Mouse (Mus musculus) embryonic facial prominence, embryonic 11.5 days (tissue): ENCODE measurements at regions not wholly inside any gene's neighbourhood (a gene's known extent, or its start where the extent isn't known, plus 50 kb on each side); places are given as distances from the start of the nearest gene placed in this dataset.
A peak's percentile ranks its signal among the peaks of the same experiment; 100 is the strongest.

Source experiments
- ATAC-seq: fragments of 200-750 bp; cut with Nextera tagmentation; replicated peaks from 2 replicates; pipeline ENCODE4 v1.8.0; 2017; ENCODE audit warnings: low read depth; ENCODE audit not compliant: insufficient number of reproducible peaks, low FRiP score, low TSS enrichment
- DNase-seq: peaks from one replicate; pipeline ENCODE4 v3.0.0-alpha.2; 2015; ENCODE audit warnings: low spot score
- H3K27ac ChIP-seq: fragments of 300-500 bp; sonication (generic); replicated peaks from 2 replicates; pipeline ENCODE4 v1.5.1; 2014; ENCODE audit warnings: mild to moderate bottlenecking, low read depth, low read length, control low read depth
- H3K27me3 ChIP-seq: fragments of 300-500 bp; sonication (generic); 2 replicates; pipeline ENCODE4 v1.6.1; 2014; ENCODE audit warnings: mild to moderate bottlenecking, low read length, moderate library complexity, mixed read lengths; ENCODE audit not compliant: control insufficient read depth, insufficient read depth
- H3K36me3 ChIP-seq: fragments of 300-500 bp; sonication (generic); replicated peaks from 2 replicates; pipeline ENCODE4 v1.6.1; 2014; ENCODE audit warnings: low read depth, mild to moderate bottlenecking, low read length, moderate library complexity, mixed read lengths; ENCODE audit not compliant: control insufficient read depth, insufficient read depth
- H3K4me1 ChIP-seq: fragments of 300-500 bp; sonication (generic); 2 replicates; pipeline ENCODE4 v1.6.1; 2014; ENCODE audit warnings: low read length, mixed read lengths; ENCODE audit not compliant: control insufficient read depth, insufficient read depth
- H3K4me2 ChIP-seq: fragments of 300-500 bp; sonication (generic); 2 replicates; pipeline ENCODE4 v1.6.1; 2014; ENCODE audit warnings: low read depth, mild to moderate bottlenecking, control low read depth, low read length, moderate library complexity
- H3K4me3 ChIP-seq: fragments of 300-500 bp; sonication (generic); 2 replicates; pipeline ENCODE4 v1.5.1; 2014; ENCODE audit warnings: low read depth, low read length, control low read depth
- H3K9ac ChIP-seq: fragments of 300-500 bp; sonication (generic); replicated peaks from 2 replicates; pipeline ENCODE4 v1.6.1; 2014; ENCODE audit warnings: mild to moderate bottlenecking, control low read depth, low read length
- H3K9me3 ChIP-seq: fragments of 300-500 bp; sonication (generic); replicated peaks from 2 replicates; pipeline ENCODE4 v1.6.1; 2016; ENCODE audit warnings: mild to moderate bottlenecking, low read length, inconsistent platforms, mixed read lengths; ENCODE audit not compliant: control insufficient read depth
- WGBS: fragments of 180-500 bp; shearing (Covaris S2); extraction: QIAGEN DNeasy Blood & Tissue Kit; methylation state at CpG from one replicate; pipeline ENCODE4 v1.1.7; 2014; 5-methylcytosine and 5-hydroxymethylcytosine counted together

- ATAC-seq, result no peak
- 84% methylated on average over 5 of the region's 5 CpGs for WGBS
- DNase-seq, result no peak
- Histone ChIP-seq H3K27me3 (no peaks in the 10 kb centered on the region), H3K4me1 (no peaks in the 10 kb centered on the region), H3K27ac (no peak overlapping the region), H3K9ac (no peak overlapping the region), H3K9me3 (no peaks in the 10 kb centered on the region), H3K4me3 (no peak overlapping the region), H3K36me3 (no peaks in the 10 kb centered on the region), H3K4me2 (no peak overlapping the region)
These were observed 136.5 kb downstream of the Snx19 start for GRCm38 (mm10) chr9:30563399-30563798.

- Histone ChIP-seq H3K27me3 (no peaks in the 10 kb centered on the region), H3K36me3 (no peaks in the 10 kb centered on the region), H3K4me1 (no peaks in the 10 kb centered on the region), H3K4me3 (no peak overlapping the region), H3K4me2 (no peak overlapping the region), H3K9ac (no peak overlapping the region), H3K27ac (no peak overlapping the region), H3K9me3 (no peaks in the 10 kb centered on the region)
- DNase-seq (no peak), ATAC-seq (no peak)
- 86% methylated on average over 2 of the region's 2 CpGs for WGBS
These were observed 128.0 kb downstream of the Snx19 start for GRCm38 (mm10) chr9:30554908-30555307.

- Histone ChIP-seq H3K27me3 (no peaks in the 10 kb centered on the region), H3K9me3 (no peaks in the 10 kb centered on the region), H3K27ac (no peak overlapping the region), H3K4me3 (no peak overlapping the region), H3K4me1 (no peaks in the 10 kb centered on the region), H3K9ac (no peak overlapping the region), H3K4me2 (no peak overlapping the region), H3K36me3 (no peaks in the 10 kb centered on the region)
- DNase-seq (no peak), ATAC-seq (no peak)
- WGBS, result 92% methylated on average over 8 of the region's 8 CpGs
These were observed 125.8 kb downstream of the Snx19 start for GRCm38 (mm10) chr9:30552721-30553120.

DNA sequence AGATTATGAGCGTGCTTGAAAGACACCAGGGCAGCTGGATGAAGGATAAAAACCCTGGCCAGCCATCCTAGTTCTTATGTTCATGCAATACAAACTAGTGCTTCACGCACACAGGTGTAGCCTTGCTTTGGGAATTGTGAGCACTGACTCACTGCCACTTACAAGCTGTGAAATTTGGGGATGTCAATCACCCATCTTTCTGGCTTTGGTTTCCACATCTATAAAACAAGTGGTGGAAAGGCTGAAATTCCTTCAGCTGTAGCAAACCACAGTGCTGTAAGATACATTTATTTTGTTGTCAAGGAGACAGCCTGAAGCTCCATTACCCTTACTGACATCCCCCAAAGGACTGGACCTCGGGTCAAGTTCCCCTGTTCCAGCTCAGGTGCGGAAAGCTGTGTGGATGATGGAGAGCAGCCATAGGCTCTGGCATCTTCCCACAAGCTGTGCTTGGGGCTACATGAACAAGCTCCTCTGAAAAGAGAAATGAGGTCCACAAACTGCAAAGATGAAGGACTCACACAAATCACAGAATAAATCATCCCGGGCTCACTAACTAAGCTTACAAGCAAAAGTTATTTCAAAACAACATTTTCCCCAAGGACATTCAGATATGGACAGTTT, 123.1 kb downstream of the Snx19 start:
- ATAC-seq, result no peak

DNA sequence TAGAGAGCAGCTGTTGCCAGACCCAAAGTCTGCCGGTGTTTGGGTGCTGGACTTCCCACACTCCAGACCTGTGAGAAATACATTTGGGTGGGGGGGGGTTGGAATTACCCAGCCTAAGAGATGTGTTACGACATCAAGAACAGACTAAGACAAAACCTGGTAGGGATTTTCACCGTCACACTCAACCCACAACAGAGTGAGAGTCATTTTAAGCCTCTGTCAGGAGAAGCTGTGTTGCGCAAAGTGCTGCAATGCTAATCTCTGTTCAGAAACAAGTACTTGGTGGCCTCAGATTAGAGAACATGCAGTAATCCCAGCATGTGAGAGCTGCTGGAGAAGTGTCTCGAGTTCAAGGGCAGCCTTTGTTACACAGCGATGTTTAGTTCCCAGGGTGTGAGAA, 113.0 kb downstream of the Snx19 start:
- WGBS, result 89% methylated on average over 6 of the region's 6 CpGs
- DNase-seq (no peak), ATAC-seq (no peak)
- Histone ChIP-seq H3K4me1 (no peaks in the 10 kb centered on the region), H3K4me3 (no peak overlapping the region), H3K9me3 (no peaks in the 10 kb centered on the region), H3K4me2 (no peak overlapping the region), H3K36me3 (no peaks in the 10 kb centered on the region), H3K27ac (no peak overlapping the region), H3K9ac (no peak overlapping the region), H3K27me3 (no peaks in the 10 kb centered on the region)

More for the DNA sequence above, 123.1 kb downstream of the Snx19 start:
- no peaks in the 10 kb centered on the region for H3K4me1 ChIP-seq
- no peak for DNase-seq
- H3K36me3 ChIP-seq, result no peaks in the 10 kb centered on the region
- 78% methylated on average over 5 of the region's 5 CpGs for WGBS
- no peak overlapping the region for H3K27ac ChIP-seq
- no peak overlapping the region for H3K4me2 ChIP-seq
- H3K27me3 ChIP-seq, result no peaks in the 10 kb centered on the region
- no peak overlapping the region for H3K4me3 ChIP-seq
- H3K9ac ChIP-seq, result no peak overlapping the region
- no peaks in the 10 kb centered on the region for H3K9me3 ChIP-seq

GRCm38 (mm10) chr9:30536508-30537100, 109.7 kb downstream of the Snx19 start:
- Histone ChIP-seq H3K36me3 (no peaks in the 10 kb centered on the region), H3K4me2 (no peak overlapping the region), H3K4me1 (no peaks in the 10 kb centered on the region), H3K27me3 (no peaks in the 10 kb centered on the region), H3K9me3 (no peaks in the 10 kb centered on the region), H3K4me3 (no peak overlapping the region), H3K9ac (no peak overlapping the region), H3K27ac (no peak overlapping the region)
- DNase-seq, result peak; percentile 23
- no peak for ATAC-seq
- 32% methylated on average over 8 of the region's 8 CpGs for WGBS

- WGBS, result 71% methylated on average over 4 of the region's 4 CpGs
- DNase-seq, result no peak
These were observed 108.1 kb downstream of the Snx19 start for GRCm38 (mm10) chr9:30534961-30535360.

GRCm38 (mm10) chr9:30533780-30534343, 107.0 kb downstream of the Snx19 start:
- ATAC-seq, result no peak
- H3K27ac ChIP-seq, result no peak overlapping the region

More at GRCm38 (mm10) chr9:30534961-30535360, 108.1 kb downstream of the Snx19 start:
- no peak overlapping the region for H3K4me2 ChIP-seq
- no peaks in the 10 kb centered on the region for H3K9me3 ChIP-seq
- H3K27ac ChIP-seq, result no peak overlapping the region
- no peak for ATAC-seq
- no peak overlapping the region for H3K4me3 ChIP-seq
- no peaks in the 10 kb centered on the region for H3K4me1 ChIP-seq
- H3K36me3 ChIP-seq, result no peaks in the 10 kb centered on the region
- no peak overlapping the region for H3K9ac ChIP-seq
- H3K27me3 ChIP-seq, result no peaks in the 10 kb centered on the region

More at GRCm38 (mm10) chr9:30533780-30534343, 107.0 kb downstream of the Snx19 start:
- 82% methylated on average over 11 of the region's 11 CpGs for WGBS
- no peaks in the 10 kb centered on the region for H3K4me1 ChIP-seq
- H3K4me3 ChIP-seq, result no peak overlapping the region
- no peak for DNase-seq
- H3K4me2 ChIP-seq, result no peak overlapping the region
- H3K36me3 ChIP-seq, result no peaks in the 10 kb centered on the region
- H3K27me3 ChIP-seq, result no peaks in the 10 kb centered on the region
- no peak overlapping the region for H3K9ac ChIP-seq
- H3K9me3 ChIP-seq, result no peaks in the 10 kb centered on the region
